Mouse (Mus musculus) urinary bladder, postnatal 4 days (tissue): Measurements from ENCODE around the gene Olfr923.
"Not testable (repeated sequence)": the region's sequence is repeated elsewhere in the genome, so short reads cannot be mapped to it uniquely, and the experiment has no call there.

Source experiments
- DNase-seq, 2 experiments: peaks; one replicate each; pipeline ENCODE4 v3.0.0; 2021 to 2022; ENCODE audit warnings: low spot score in 2 of 2

Olfr923 gene

GRCm38 (mm10) chr9:38826245-38826644 lies at the start of gene Olfr923:
TSS of gene Olfr923 (plus strand) at chr9:38826545.
- DNase-seq, result no peak

GRCm38 (mm10) chr9:38792689-38793088 lies 33.7 kb upstream of the Olfr923 start:
- DNase-seq, result no peak

GRCm38 (mm10) chr9:38805696-38806095 lies 20.6 kb upstream of the Olfr923 start:
- DNase-seq, result no peak

GRCm38 (mm10) chr9:38814314-38814713 lies 12.0 kb upstream of the Olfr923 start, which contains the start of gene Olfr922:
TSS of gene Olfr922 (plus strand) at chr9:38814614.
- DNase-seq, result no peak

GRCm38 (mm10) chr9:38815458-38815986 lies 10.8 kb upstream of the Olfr923 start:
- no peak for DNase-seq

GRCm38 (mm10) chr9:38833027-38833426 lies 6.7 kb downstream of the Olfr923 start:
- DNase-seq, result no peak

- DNase-seq, result no peak
Measured at GRCm38 (mm10) chr9:38844149-38844548, 17.8 kb downstream of the Olfr923 start, which contains the start of gene Olfr924. TSS of gene Olfr924 (plus strand) at chr9:38844449.

- no peak for DNase-seq
Measured at GRCm38 (mm10) chr9:38854760-38855159, 28.4 kb downstream of the Olfr923 start, which contains the start of gene Olfr26. TSS of gene Olfr26 (plus strand) at chr9:38855060.

- not testable (repeated sequence) for DNase-seq
Measured at GRCm38 (mm10) chr9:38874880-38875279, 48.5 kb downstream of the Olfr923 start.

GRCm38 (mm10) chr9:38876826-38877225 lies 50.5 kb downstream of the Olfr923 start, which contains the start of gene Olfr926:
TSS of gene Olfr926 (plus strand) at chr9:38877126.
- no peak for DNase-seq
